Mouse (Mus musculus) lung, adult 2 months (tissue): Measurements from ENCODE around the gene Mgat5b.

Experiments
- CTCF ChIP-seq: fragments of 200-500 bp; IDR thresholded peaks from 2 replicates; pipeline ENCODE4 v1.5.1; 2011; ENCODE audit warnings: mild to moderate bottlenecking, low read length, control low read depth; ENCODE audit not compliant: insufficient read depth
- POLR2A ChIP-seq: fragments of 200-500 bp; IDR thresholded peaks from 2 replicates; pipeline ENCODE4 v1.6.1; 2011; ENCODE audit warnings: low read depth, mild to moderate bottlenecking, control low read depth, low read length, borderline replicate concordance; ENCODE audit errors: extremely low read depth

DNA sequence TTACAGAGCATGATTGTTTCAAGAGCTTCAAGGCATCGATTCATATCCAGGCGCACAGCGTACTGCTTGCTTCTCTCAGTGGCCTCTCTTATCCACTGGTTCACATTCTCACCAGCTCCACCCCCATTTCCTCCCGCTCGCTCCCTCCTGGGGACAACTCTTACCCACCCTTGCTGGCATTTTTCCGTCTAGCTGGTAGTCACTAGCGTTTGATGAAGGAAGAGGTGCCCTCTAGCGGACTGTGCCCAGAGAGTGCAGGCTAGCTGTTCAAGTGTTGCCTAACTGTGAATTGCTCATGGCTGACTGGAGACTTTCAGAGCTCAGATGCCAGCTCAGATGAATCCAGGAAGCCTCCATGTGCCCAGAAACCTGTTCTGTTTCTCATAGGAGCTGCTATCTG, 99.7 kb downstream of the Mgat5b start:
- peak; percentile 84 for TF ChIP-seq CTCF
- no peak for TF ChIP-seq POLR2A
